Mouse (Mus musculus) stomach, adult 2 months (tissue): ENCODE results near the gene Trdmt1. TPM values are rescaled to one million over a fixed set of nuclear protein-coding genes. Genes with fewer than 3 reads are reported as not detected.

Experiments
- polyA plus RNA-seq: library from polyadenylated mRNA; depleted of rRNA; stranded (reverse); fragments of >200 nt; gene quantifications from 2 replicates; pipeline ENCODE4 v1.2.3, GENCODE M21; 2012; rRNA removed

The Trdmt1 gene
- 0.22 and 0.37 TPM in 2 replicates for polyA plus RNA-seq

GRCm38 (mm10) chr2:13544193-13544824, at the start of gene Trdmt1:
Trdmt1 (minus strand) TSS chr2:13544668.

DNA sequence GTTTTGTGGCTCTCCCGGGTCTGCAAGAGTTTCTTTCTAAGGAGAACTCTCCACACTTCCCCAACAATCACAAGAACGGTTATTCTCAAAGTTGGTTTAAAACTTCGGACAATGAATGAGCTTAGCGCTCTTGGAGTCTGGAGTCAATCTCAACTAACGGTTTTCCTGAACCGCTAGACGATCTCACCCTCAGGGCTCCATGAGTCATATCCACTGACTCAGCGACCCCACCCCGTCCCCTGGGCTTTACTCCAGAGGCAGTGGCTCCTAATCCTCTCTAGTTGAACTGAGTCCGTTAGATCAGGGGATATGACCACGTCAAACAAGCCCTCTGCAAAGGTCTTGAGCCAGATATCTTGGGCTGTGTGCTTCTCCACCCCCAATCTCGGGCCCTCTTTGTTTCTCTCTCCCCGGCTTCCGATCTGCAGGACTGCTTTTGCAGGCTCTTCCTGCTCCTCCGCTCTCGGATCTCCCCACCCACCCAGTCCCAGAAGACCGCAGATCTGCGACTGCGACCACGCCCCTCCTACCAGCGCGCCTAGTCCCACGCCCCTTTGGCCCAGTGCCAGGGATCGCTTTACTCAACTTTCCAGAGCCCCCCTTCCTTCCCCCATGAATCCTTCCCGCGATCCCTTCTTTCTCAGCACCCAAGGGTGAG, 29.1 kb upstream of the Trdmt1 start, which contains the start of gene Vim:
TSS of gene Vim (plus strand) at position 520 of the 658 bp plus-strand sequence.

GRCm38 (mm10) chr2:13491734-13492133, 52.7 kb downstream of the Trdmt1 start, which contains the start of gene Cubn:
Cubn (minus strand) TSS chr2:13491813.

Other genes starting within 250 kb of the Trdmt1 start
- 0.01 TPM in 2 replicates for gene Cubn, start 52.9 kb downstream of the Trdmt1 start, polyA plus RNA-seq
- 369 and 521 TPM in 2 replicates for gene Vim, start 29.3 kb upstream of the Trdmt1 start, polyA plus RNA-seq
- gene St8sia6, start 249.4 kb upstream of the Trdmt1 start, polyA plus RNA-seq = 0.51 and 0.65 TPM in 2 replicates